Mouse (Mus musculus): ENCODE results near the gene Zfp82.
"Not testable (repeated sequence)": the region's sequence is repeated elsewhere in the genome, so short reads cannot be mapped to it uniquely, and the experiment has no call there.

Gene Zfp82

GRCm38 (mm10) chr7:30072146-30073028, at the start of gene Zfp82:
TSS of gene Zfp82 (minus strand) at chr7:30072900.
- DNase-seq = peak; percentile 88

- DNase-seq = no peak
These were observed 49.5 kb upstream of the Zfp82 start for GRCm38 (mm10) chr7:30122188-30122530.

GRCm38 (mm10) chr7:30121308-30122187, 48.8 kb upstream of the Zfp82 start, which contains the start of gene Zfp382:
TSS of gene Zfp382 (plus strand) at chr7:30121942.
- peak; percentile 93 for DNase-seq

GRCm38 (mm10) chr7:30117935-30118334, 45.2 kb upstream of the Zfp82 start:
- DNase-seq = not testable (repeated sequence)

- no peak for DNase-seq
These were observed 43.4 kb upstream of the Zfp82 start for GRCm38 (mm10) chr7:30116076-30116475.

- DNase-seq = peak; percentile 85
These were observed 26.6 kb upstream of the Zfp82 start for GRCm38 (mm10) chr7:30099297-30099696.

GRCm38 (mm10) chr7:30095551-30096125, 22.9 kb upstream of the Zfp82 start:
- DNase-seq = no peak

GRCm38 (mm10) chr7:30094646-30095429, 22.1 kb upstream of the Zfp82 start, which contains the start of gene Zfp260:
TSS of gene Zfp260 (plus strand) at chr7:30094777.
- DNase-seq = peak; percentile 92

- DNase-seq = no peak
These were observed 21.3 kb upstream of the Zfp82 start for GRCm38 (mm10) chr7:30093918-30094415.

- DNase-seq = no peak
These were observed 20.0 kb upstream of the Zfp82 start for GRCm38 (mm10) chr7:30092666-30093065.

- no peak for DNase-seq
These were observed 18.4 kb upstream of the Zfp82 start for GRCm38 (mm10) chr7:30090970-30091585.

- DNase-seq = peak; percentile 97
These were observed 17.6 kb upstream of the Zfp82 start, which contains the start of the genes Gm26920 and Zfp566 for GRCm38 (mm10) chr7:30090092-30090969. TSS of gene Gm26920 (minus strand) at chr7:30090410. TSS of gene Zfp566 (minus strand) at chr7:30090527.

- DNase-seq = no peak
These were observed 16.7 kb upstream of the Zfp82 start for GRCm38 (mm10) chr7:30089405-30089804.

GRCm38 (mm10) chr7:30086524-30086923, 13.8 kb upstream of the Zfp82 start:
- DNase-seq = peak; percentile 59

- DNase-seq = no peak
These were observed 8.1 kb downstream of the Zfp82 start for GRCm38 (mm10) chr7:30064622-30065021.

- no peak for DNase-seq
These were observed 10.2 kb downstream of the Zfp82 start for GRCm38 (mm10) chr7:30062478-30062877.

- no peak for DNase-seq
These were observed 12.4 kb downstream of the Zfp82 start for GRCm38 (mm10) chr7:30060341-30060740.

- DNase-seq = no peak
These were observed 19.1 kb downstream of the Zfp82 start for GRCm38 (mm10) chr7:30053591-30053990.

- DNase-seq = peak; percentile 96
These were observed 21.7 kb downstream of the Zfp82 start, which contains the start of gene Zfp14 for GRCm38 (mm10) chr7:30050882-30051548. TSS of gene Zfp14 (minus strand) at chr7:30051380.

- DNase-seq = no peak
These were observed 24.6 kb downstream of the Zfp82 start for GRCm38 (mm10) chr7:30048126-30048525.

All from right cerebral cortex, adult 18-20 months (tissue).